Mouse (Mus musculus) bone marrow, adult 2 months (tissue): ENCODE data around the gene Os9.

Experiments used
- CTCF ChIP-seq: fragments of 200-500 bp; IDR thresholded peaks from 2 replicates; pipeline ENCODE4 v1.5.1; 2011; ENCODE audit warnings: low read length, control low read depth; ENCODE audit not compliant: control insufficient read depth, insufficient read depth
- POLR2A ChIP-seq: fragments of 200-500 bp; IDR thresholded peaks from 2 replicates; pipeline ENCODE4 v1.6.1; 2011; ENCODE audit warnings: low read depth, mild to moderate bottlenecking, control low read depth, low read length, borderline replicate concordance; ENCODE audit not compliant: control insufficient read depth

DNA sequence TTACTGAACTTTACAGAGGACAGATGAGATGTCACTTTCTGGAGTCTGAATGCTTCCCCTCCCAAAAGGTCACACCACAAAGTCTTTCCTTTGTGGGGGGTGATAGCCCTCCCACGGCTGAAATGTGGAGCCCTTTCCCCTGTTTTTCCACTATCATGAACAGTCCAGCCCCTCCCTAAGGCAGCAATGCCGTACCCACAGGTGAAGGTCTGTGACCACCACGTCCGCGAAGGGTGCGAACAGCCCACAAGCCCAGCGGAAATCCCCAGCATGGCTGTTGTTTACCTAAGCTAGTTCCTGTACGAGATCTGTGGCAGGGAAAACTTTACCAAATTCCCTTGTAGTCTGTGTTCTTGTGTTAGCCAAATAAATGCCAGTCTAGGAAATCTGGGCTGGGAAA, 20.6 kb upstream of the Os9 start:
- TF ChIP-seq POLR2A (no peak), CTCF (no peak)
